Mouse (Mus musculus): ENCODE results near the gene Scml4. TPM values are rescaled to one million over a fixed set of nuclear protein-coding genes. Genes with fewer than 3 reads are reported as not detected.

The Scml4 gene
- polyA plus RNA-seq, 1 experiment: 0.56 TPM

DNA sequence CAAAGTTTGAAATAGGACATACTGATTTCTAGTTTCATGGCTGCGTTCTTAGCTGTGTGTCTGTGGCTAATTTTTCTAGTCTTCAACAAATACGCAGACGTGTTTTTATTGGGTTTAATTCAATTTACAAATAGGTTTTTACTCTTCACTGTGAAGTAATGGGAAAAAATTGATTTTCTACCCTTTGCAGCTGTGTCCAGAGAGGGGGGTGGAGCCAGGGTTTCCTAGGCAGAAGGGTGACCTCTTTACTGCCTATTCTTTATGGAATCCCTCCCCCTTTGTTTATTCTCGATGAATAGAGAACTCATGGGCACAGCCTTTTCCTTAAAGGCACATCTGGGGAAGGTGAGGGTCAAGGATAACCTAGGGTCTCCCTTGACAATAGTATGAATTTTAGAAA, 98.5 kb downstream of the Scml4 start:
- TF ChIP-seq POLR2A (IDR thresholded peaks at IDR 0.05; ENCODE audit: control insufficient read depth, low read depth, low read length): no peak
- TF ChIP-seq CTCF (IDR thresholded peaks at IDR 0.05; ENCODE audit: control insufficient read depth, insufficient read depth, insufficient replicate concordance, low read depth, low read length): no peak
- H3K4me3 ChIP-seq (ENCODE audit: control insufficient read depth, low read depth, low read length): no peak overlapping the region
- H3K27ac ChIP-seq (ENCODE audit: control insufficient read depth, insufficient read depth, low read depth, low read length): no peak overlapping the region

DNA sequence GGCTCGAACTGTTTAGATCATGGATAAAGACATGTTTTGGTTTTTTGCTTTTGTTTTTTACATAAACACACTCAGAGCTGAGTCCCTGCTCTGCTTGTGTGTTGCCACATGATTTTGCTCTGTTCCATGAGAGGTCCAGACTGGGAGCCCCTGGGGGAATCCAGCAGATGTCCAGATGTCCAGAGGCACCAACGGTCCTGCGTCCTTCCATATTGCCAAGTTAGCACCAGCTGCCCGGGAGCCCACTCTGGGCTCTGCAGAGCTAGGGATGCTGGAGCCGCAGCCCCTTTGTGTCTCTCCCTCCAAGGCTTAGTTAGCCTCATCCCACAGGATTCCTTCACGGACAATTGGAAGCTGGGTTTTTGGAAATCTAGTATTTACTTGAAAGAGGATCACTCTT, 101.6 kb downstream of the Scml4 start:
- Histone ChIP-seq H3K36me3 (ENCODE audit: control insufficient read depth, insufficient read depth, low read length) (no peaks in the 10 kb centered on the region), H3K4me3 (ENCODE audit: control insufficient read depth, low read depth, low read length) (no peak overlapping the region), H3K27ac (ENCODE audit: control insufficient read depth, insufficient read depth, low read depth, low read length) (no peak overlapping the region), H3K4me1 (ENCODE audit: control insufficient read depth, insufficient read depth, low read length) (peaks cover 3% of the 10 kb centered on the region; the same call in 1 of the 2 replicates), H3K27me3 (ENCODE audit: control insufficient read depth, insufficient read depth, low read length) (no peaks in the 10 kb centered on the region)
- TF ChIP-seq CTCF (IDR thresholded peaks at IDR 0.05; ENCODE audit: control insufficient read depth, insufficient read depth, insufficient replicate concordance, low read depth, low read length): no peak

More for the DNA sequence above, 98.5 kb downstream of the Scml4 start:
- H3K27me3 ChIP-seq (ENCODE audit: control insufficient read depth, insufficient read depth, low read length): no peaks in the 10 kb centered on the region
- no peaks in the 10 kb centered on the region for H3K36me3 ChIP-seq (ENCODE audit: control insufficient read depth, insufficient read depth, low read length)
- peaks cover 3% of the 10 kb centered on the region; the same call in 1 of the 2 replicates for H3K4me1 ChIP-seq (ENCODE audit: control insufficient read depth, insufficient read depth, low read length)

DNA sequence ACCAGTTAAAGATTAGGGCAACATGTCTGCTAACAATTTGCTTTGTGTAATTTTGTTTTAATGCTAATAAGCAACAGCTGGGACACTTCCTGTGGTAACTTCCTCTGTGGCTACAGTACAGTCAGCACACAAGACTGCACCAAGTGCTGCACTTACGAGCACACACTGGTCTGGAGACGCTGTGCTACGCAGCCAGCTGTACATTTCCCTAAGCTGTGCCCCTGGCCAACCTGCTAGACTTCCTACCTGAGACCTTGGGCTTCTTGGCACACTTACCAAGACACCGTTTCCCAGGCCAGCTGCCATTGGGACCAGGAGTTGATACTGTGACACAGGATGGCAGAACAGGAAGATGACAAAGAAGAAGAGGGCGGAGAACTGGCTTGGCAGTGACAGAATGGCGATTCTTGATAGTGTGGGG, 102.0 kb downstream of the Scml4 start:
- TF ChIP-seq POLR2A (IDR thresholded peaks at IDR 0.05; ENCODE audit: control insufficient read depth, low read depth, low read length): no peak
- no peak for TF ChIP-seq CTCF (IDR thresholded peaks at IDR 0.05; ENCODE audit: control insufficient read depth, insufficient read depth, insufficient replicate concordance, low read depth, low read length)
- Histone ChIP-seq H3K4me3 (ENCODE audit: control insufficient read depth, low read depth, low read length) (no peak overlapping the region), H3K27me3 (ENCODE audit: control insufficient read depth, insufficient read depth, low read length) (no peaks in the 10 kb centered on the region), H3K36me3 (ENCODE audit: control insufficient read depth, insufficient read depth, low read length) (no peaks in the 10 kb centered on the region), H3K4me1 (ENCODE audit: control insufficient read depth, insufficient read depth, low read length) (peaks cover 3% of the 10 kb centered on the region; the same call in 1 of the 2 replicates), H3K27ac (ENCODE audit: control insufficient read depth, insufficient read depth, low read depth, low read length) (no peak overlapping the region)

DNA sequence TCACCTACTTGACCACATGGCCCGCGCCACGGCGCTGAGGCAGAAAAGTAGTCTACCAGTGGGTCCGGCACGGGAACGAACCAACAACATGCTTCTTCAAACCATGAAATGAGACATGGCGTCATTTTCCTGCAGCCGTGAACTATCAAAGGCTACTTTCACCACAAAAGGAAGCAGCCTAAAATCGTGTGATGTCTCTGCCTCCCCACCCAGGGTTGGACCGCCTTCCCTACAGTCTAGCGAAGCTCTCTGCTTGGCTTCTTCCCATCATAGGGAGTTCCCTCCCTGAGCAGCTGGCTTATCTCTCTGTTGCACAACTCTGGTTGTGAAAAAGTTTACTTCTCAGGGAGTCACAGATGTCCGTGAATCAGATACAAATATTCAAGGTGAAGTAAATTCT, 102.5 kb downstream of the Scml4 start:
- no peaks in the 10 kb centered on the region for H3K36me3 ChIP-seq (ENCODE audit: control insufficient read depth, insufficient read depth, low read length)
- no peak overlapping the region for H3K27ac ChIP-seq (ENCODE audit: control insufficient read depth, insufficient read depth, low read depth, low read length)
- TF ChIP-seq CTCF (IDR thresholded peaks at IDR 0.05; ENCODE audit: control insufficient read depth, insufficient read depth, insufficient replicate concordance, low read depth, low read length): no peak
- no peak for TF ChIP-seq POLR2A (IDR thresholded peaks at IDR 0.05; ENCODE audit: control insufficient read depth, low read depth, low read length)
- no peak overlapping the region for H3K4me3 ChIP-seq (ENCODE audit: control insufficient read depth, low read depth, low read length)
- H3K27me3 ChIP-seq (ENCODE audit: control insufficient read depth, insufficient read depth, low read length): no peaks in the 10 kb centered on the region
- peaks cover 3% of the 10 kb centered on the region; the same call in 1 of the 2 replicates for H3K4me1 ChIP-seq (ENCODE audit: control insufficient read depth, insufficient read depth, low read length)

DNA sequence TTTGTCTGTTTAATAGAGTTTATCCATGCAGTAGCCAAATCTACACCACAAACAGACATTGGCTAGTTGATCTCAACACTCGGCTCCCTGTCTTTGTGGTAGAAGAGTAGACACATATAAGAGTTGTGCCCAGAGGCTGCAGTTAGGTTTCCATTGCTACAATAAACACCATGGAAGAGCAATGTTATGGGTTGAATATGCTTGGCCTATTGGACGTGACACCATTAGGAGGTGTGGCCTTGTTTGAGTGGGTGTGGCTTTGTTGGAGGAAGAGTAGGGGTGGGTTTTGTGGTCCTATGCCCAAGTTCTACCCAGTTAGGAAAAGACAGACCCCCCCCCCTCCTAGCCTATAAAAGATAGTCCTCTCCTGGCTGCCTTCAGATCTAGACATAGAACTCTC, 102.9 kb downstream of the Scml4 start:
- Histone ChIP-seq H3K27ac (ENCODE audit: control insufficient read depth, insufficient read depth, low read depth, low read length) (no peak overlapping the region), H3K36me3 (ENCODE audit: control insufficient read depth, insufficient read depth, low read length) (no peaks in the 10 kb centered on the region), H3K27me3 (ENCODE audit: control insufficient read depth, insufficient read depth, low read length) (no peaks in the 10 kb centered on the region), H3K4me3 (ENCODE audit: control insufficient read depth, low read depth, low read length) (no peak overlapping the region), H3K4me1 (ENCODE audit: control insufficient read depth, insufficient read depth, low read length) (peaks cover 3% of the 10 kb centered on the region; the same call in 1 of the 2 replicates)
- TF ChIP-seq CTCF (IDR thresholded peaks at IDR 0.05; ENCODE audit: control insufficient read depth, insufficient read depth, insufficient replicate concordance, low read depth, low read length) (no peak), POLR2A (IDR thresholded peaks at IDR 0.05; ENCODE audit: control insufficient read depth, low read depth, low read length) (no peak)

DNA sequence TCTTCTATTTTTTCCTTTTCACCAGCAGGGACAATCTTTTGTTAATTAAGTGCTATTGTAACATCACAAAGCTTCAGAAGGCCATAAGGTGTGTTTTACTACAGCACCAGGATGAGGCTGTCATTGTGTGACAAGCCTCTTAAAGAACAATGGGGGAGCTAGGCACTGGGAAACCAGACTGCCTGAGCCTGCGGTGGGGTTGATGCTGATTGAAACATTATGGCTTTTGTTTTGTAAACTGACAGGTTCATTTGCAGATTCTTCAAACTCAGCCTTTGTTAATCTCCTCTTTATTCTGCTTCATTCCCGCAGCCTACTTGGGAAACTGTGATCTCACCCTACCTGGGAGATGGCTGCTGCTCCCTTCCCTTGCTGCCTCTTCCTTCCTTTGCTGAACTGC, 108.2 kb downstream of the Scml4 start:
- no peak overlapping the region for H3K27ac ChIP-seq (ENCODE audit: control insufficient read depth, insufficient read depth, low read depth, low read length)

DNA sequence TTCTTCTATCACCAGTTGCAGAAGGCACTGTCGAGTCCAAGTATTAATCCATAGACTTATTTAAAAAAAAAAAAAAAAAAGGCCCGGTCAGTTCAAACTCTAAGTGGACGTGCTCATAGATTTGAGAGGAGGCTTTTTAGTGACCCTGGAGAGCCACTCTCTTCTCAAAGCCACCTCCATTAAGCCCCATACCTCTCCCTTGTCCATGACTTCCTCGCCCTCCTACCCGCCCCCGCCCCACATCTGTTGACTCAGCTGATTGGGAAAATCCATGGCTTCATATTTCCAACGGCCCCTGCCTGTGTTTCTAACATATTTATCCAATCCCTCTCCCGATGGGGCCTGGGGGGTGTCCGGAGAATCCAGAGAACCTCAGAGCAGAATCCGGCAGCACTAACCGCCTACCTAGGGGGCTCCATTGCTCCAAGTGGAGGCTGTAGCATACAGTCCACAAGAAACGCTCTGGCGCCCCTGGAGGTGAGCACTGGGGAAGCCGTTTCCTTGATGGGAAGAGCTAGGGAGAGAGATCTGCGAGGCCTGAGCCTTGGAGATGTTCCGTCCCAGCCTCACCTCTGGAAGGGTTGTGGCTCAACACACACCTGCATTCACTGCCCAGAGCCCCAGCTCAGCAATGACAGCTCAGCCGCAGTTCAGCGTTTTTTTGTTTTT, 112.5 kb downstream of the Scml4 start:
- Histone ChIP-seq H3K36me3 (ENCODE audit: control insufficient read depth, insufficient read depth, low read length) (no peaks in the 10 kb centered on the region), H3K4me3 (ENCODE audit: control insufficient read depth, low read depth, low read length) (peak overlapping the region; percentile 73), H3K27ac (ENCODE audit: control insufficient read depth, insufficient read depth, low read depth, low read length) (no peak overlapping the region), H3K27me3 (ENCODE audit: control insufficient read depth, insufficient read depth, low read length) (no peaks in the 10 kb centered on the region), H3K4me1 (ENCODE audit: control insufficient read depth, insufficient read depth, low read length) (peaks cover 14% of the 10 kb centered on the region)
- TF ChIP-seq POLR2A (IDR thresholded peaks at IDR 0.05; ENCODE audit: control insufficient read depth, low read depth, low read length) (no peak), CTCF (IDR thresholded peaks at IDR 0.05; ENCODE audit: control insufficient read depth, insufficient read depth, insufficient replicate concordance, low read depth, low read length) (peak; percentile 66; the same call in 1 of the 2 replicates)

More for the DNA sequence above, 108.2 kb downstream of the Scml4 start:
- Histone ChIP-seq H3K27me3 (ENCODE audit: control insufficient read depth, insufficient read depth, low read length) (no peaks in the 10 kb centered on the region), H3K4me1 (ENCODE audit: control insufficient read depth, insufficient read depth, low read length) (peaks cover 14% of the 10 kb centered on the region), H3K36me3 (ENCODE audit: control insufficient read depth, insufficient read depth, low read length) (no peaks in the 10 kb centered on the region), H3K4me3 (ENCODE audit: control insufficient read depth, low read depth, low read length) (no peak overlapping the region)
- TF ChIP-seq CTCF (IDR thresholded peaks at IDR 0.05; ENCODE audit: control insufficient read depth, insufficient read depth, insufficient replicate concordance, low read depth, low read length) (no peak), POLR2A (IDR thresholded peaks at IDR 0.05; ENCODE audit: control insufficient read depth, low read depth, low read length) (no peak)
